ENCODE assay signal across 7 mouse cellular contexts in the genomic region with DNA sequence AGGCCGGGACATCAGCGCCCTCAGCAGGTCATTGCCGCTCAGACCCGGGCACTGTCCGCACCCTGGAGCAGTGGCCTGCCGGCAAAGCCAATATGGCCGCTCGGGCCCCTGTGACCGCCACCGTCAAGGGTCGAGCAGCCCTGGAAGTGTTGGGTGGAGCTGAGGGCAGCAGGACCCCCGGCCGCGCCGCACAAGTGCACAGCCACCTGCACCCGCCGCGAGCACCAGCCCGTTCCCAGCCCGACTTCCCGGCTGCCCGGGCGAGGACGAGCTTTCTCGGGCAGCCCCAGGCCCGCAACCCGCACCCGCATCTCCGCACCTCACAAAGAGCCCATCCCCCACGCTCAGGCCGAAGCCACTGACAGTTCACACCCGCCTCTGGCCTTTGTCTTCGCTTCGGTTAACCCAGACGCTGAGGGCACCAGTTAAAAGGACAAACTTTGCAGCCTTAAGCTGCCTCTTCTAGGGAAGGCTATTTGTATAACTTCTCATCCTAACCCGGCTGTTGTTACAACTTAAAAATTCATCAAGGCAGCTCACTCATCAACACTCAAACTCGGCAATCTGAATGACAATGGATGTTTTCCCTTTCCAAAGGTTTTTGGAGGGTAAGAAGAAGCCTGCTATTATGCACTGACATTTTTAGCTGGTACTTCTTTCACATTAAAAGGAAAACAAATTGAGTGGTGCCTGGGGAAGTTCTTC. TPM values are rescaled to one million over a fixed set of nuclear protein-coding genes. Genes with fewer than 3 reads are reported as not detected.
DNase-seq lines count a peak whose midpoint lies in the region; ATAC-seq and TF ChIP-seq lines count a peak whose summit lies in the region.

No protein-coding gene starts in this region.

- under 1% methylated on average over 31 of the region's 37 CpGs for WGBS in heart, embryonic 11.5 days (ENCODE audit: insufficient replicate concordance)
- WGBS in kidney, embryonic 16.5 days, result 1% methylated on average over 34 of the region's 37 CpGs
- 2% methylated on average over 32 of the region's 37 CpGs for WGBS in lung, embryonic 16.5 days
- 3% methylated on average over 37 of the region's 37 CpGs for WGBS in stomach, embryonic 14.5 days

- peak overlapping the region; percentile 61 for H3K9ac ChIP-seq in ES-E14 (ENCODE audit: insufficient read depth, low read depth, low read length, poor library complexity, severe bottlenecking)
- peak overlapping the region; percentile 85 for H3K9ac ChIP-seq in heart, embryonic 11.5 days (ENCODE audit: low read depth, low read length)
- peak overlapping the region; percentile 72 for H3K9ac ChIP-seq in kidney, embryonic 16.5 days (replicated peaks; ENCODE audit: low read length)
- H3K9ac ChIP-seq in lung, embryonic 16.5 days (ENCODE audit: low read length), result peak overlapping the region; percentile 67
- H3K9ac ChIP-seq in stomach, embryonic 14.5 days (replicated peaks; ENCODE audit: low read depth, low read length), result peak overlapping the region; percentile 30; the same call in 1 of the 2 replicates

- DNase-seq in ES-E14 (ENCODE audit: low read depth, low spot score), result no peak
- DNase-seq in cerebellum, postnatal 4 days (ENCODE audit: low spot score in 2 of 2), result peak; percentile 23 to 40

- H3K27me3 ChIP-seq in E14TG2a.4 (ENCODE audit: insufficient read depth, low read length), result peaks cover 20% of the 10 kb centered on the region
- no peaks in the 10 kb centered on the region for H3K27me3 ChIP-seq in heart, embryonic 11.5 days (ENCODE audit: control insufficient read depth, insufficient read depth, low read length)
- H3K27me3 ChIP-seq in kidney, embryonic 16.5 days (ENCODE audit: insufficient read depth, low read length), result no peaks in the 10 kb centered on the region
- H3K27me3 ChIP-seq in lung, embryonic 16.5 days (ENCODE audit: control insufficient read depth, insufficient read depth, low read depth, low read length), result no peaks in the 10 kb centered on the region
- no peaks in the 10 kb centered on the region for H3K27me3 ChIP-seq in stomach, embryonic 14.5 days (ENCODE audit: control insufficient read depth, insufficient read depth, low read length)

- peak overlapping the region; percentile 75 for H3K4me3 ChIP-seq in E14TG2a.4 (replicated peaks; ENCODE audit: low read length)
- peak overlapping the region; percentile 58 to 62 for H3K4me3 ChIP-seq in ES-E14 (ENCODE audit: insufficient read depth in 1 of 2, low read depth in 1 of 2, low read length in 2 of 2, poor library complexity in 1 of 2, severe bottlenecking in 1 of 2)
- peak overlapping the region; percentile 57 for H3K4me3 ChIP-seq in heart, embryonic 11.5 days (ENCODE audit: low read depth, low read length)
- H3K4me3 ChIP-seq in kidney, embryonic 16.5 days (ENCODE audit: low read length), result peak overlapping the region; percentile 56
- H3K4me3 ChIP-seq in lung, embryonic 16.5 days (ENCODE audit: low read length), result peak overlapping the region; percentile 53
- H3K4me3 ChIP-seq in stomach, embryonic 14.5 days (ENCODE audit: low read depth, low read length), result peak overlapping the region; percentile 34

- peak; percentile 75 for ATAC-seq in heart, embryonic 11.5 days (replicated peaks; ENCODE audit: insufficient number of reproducible peaks, low FRiP score, low TSS enrichment)
- peak; percentile 67 for ATAC-seq in kidney, embryonic 16.5 days (ENCODE audit: low FRiP score, low TSS enrichment)
- ATAC-seq in lung, embryonic 16.5 days (ENCODE audit: low read depth), result no peak
- ATAC-seq in stomach, embryonic 14.5 days (ENCODE audit: insufficient number of reproducible peaks, insufficient read depth, low FRiP score, low read depth), result peak; percentile 29; the same call in 1 of the 2 replicates

- no peaks in the 10 kb centered on the region for H3K9me3 ChIP-seq in E14TG2a.4 (ENCODE audit: low read length)
- no peaks in the 10 kb centered on the region for H3K9me3 ChIP-seq in ES-E14 (ENCODE audit: control insufficient read depth, insufficient read depth, low read depth, low read length)
- no peaks in the 10 kb centered on the region for H3K9me3 ChIP-seq in heart, embryonic 11.5 days (replicated peaks; ENCODE audit: control insufficient read depth, low read length)
- no peaks in the 10 kb centered on the region for H3K9me3 ChIP-seq in kidney, embryonic 16.5 days (ENCODE audit: low read length)
- H3K9me3 ChIP-seq in lung, embryonic 16.5 days (ENCODE audit: control insufficient read depth, low read length), result no peaks in the 10 kb centered on the region
- no peaks in the 10 kb centered on the region for H3K9me3 ChIP-seq in stomach, embryonic 14.5 days (ENCODE audit: control insufficient read depth, low read depth, low read length)

- in situ Hi-C loops in ES-E14 (cut with MboI; ENCODE audit: low sequenced_read_pairs in 2 of 2, unreplicated experiment in 2 of 2), result no loop called here

- no peak overlapping the region for H3K27ac ChIP-seq in ES-E14 (ENCODE audit: insufficient read depth, low read depth, low read length, poor library complexity, severe bottlenecking)
- H3K27ac ChIP-seq in heart, embryonic 11.5 days (ENCODE audit: low read depth, low read length), result no peak overlapping the region
- H3K27ac ChIP-seq in kidney, embryonic 16.5 days (ENCODE audit: low read length), result no peak overlapping the region
- no peak overlapping the region for H3K27ac ChIP-seq in lung, embryonic 16.5 days (ENCODE audit: low read length)
- no peak overlapping the region for H3K27ac ChIP-seq in stomach, embryonic 14.5 days (ENCODE audit: low read length)

- H3K4me1 ChIP-seq in E14TG2a.4 (replicated peaks; ENCODE audit: low read depth, low read length) (peaks cover 27% of the 10 kb centered on the region), ES-E14 (ENCODE audit: control insufficient read depth in 2 of 2, insufficient read depth in 2 of 2, low read length in 2 of 2, poor library complexity in 1 of 2) (peaks cover 2 to 5% of the 10 kb centered on the region in 2 experiments; a peak in 2 of 4 replicates)
- peaks cover 5% of the 10 kb centered on the region; the same call in 1 of the 2 replicates for H3K4me1 ChIP-seq in heart, embryonic 11.5 days (ENCODE audit: control insufficient read depth, insufficient read depth, low read length)
- peaks cover 29% of the 10 kb centered on the region for H3K4me1 ChIP-seq in kidney, embryonic 16.5 days (ENCODE audit: insufficient read depth, low read length)
- peaks cover 18% of the 10 kb centered on the region for H3K4me1 ChIP-seq in lung, embryonic 16.5 days (replicated peaks; ENCODE audit: control insufficient read depth, insufficient read depth, low read length)
- H3K4me1 ChIP-seq in stomach, embryonic 14.5 days (ENCODE audit: control insufficient read depth, insufficient read depth, low read length), result peaks cover 16% of the 10 kb centered on the region

- H3K4me2 ChIP-seq in heart, embryonic 11.5 days, result peak overlapping the region; percentile 87
- H3K4me2 ChIP-seq in kidney, embryonic 16.5 days (replicated peaks; ENCODE audit: low read depth, low read length), result peak overlapping the region; percentile 78
- H3K4me2 ChIP-seq in lung, embryonic 16.5 days (ENCODE audit: low read depth, low read length), result peak overlapping the region; percentile 81
- H3K4me2 ChIP-seq in stomach, embryonic 14.5 days (replicated peaks; ENCODE audit: low read depth, low read length), result peak overlapping the region; percentile 75

- H3K36me3 ChIP-seq in E14TG2a.4 (ENCODE audit: insufficient read depth, low read length) (peaks cover 14% of the 10 kb centered on the region), ES-E14 (ENCODE audit: control insufficient read depth, insufficient read depth, low read length, poor library complexity, severe bottlenecking) (no peaks in the 10 kb centered on the region; the same call in 1 of the 2 replicates)
- H3K36me3 ChIP-seq in heart, embryonic 11.5 days (ENCODE audit: control insufficient read depth, insufficient read depth, low read length), result no peaks in the 10 kb centered on the region
- H3K36me3 ChIP-seq in kidney, embryonic 16.5 days (ENCODE audit: insufficient read depth, low read length), result peaks cover 6% of the 10 kb centered on the region; the same call in 1 of the 2 replicates
- 0 out of 2 replicates have a peak, but pooled peaks cover 4% of the 10 kb centered on the region for H3K36me3 ChIP-seq in lung, embryonic 16.5 days (ENCODE audit: control insufficient read depth, insufficient read depth, low read length)
- H3K36me3 ChIP-seq in stomach, embryonic 14.5 days (ENCODE audit: control insufficient read depth, insufficient read depth, low read length), result peaks cover 9% of the 10 kb centered on the region; the same call in 1 of the 2 replicates

- TF ChIP-seq CTCF in E14TG2a.4 (conservative IDR thresholded peaks at IDR 0.05; ENCODE audit: low read length), result no peak

TF ChIP-seq in ES-E14, 5 proteins besides CTCF, POLR2A, EP300 and RAD21:
- no peak for TF ChIP-seq ZC3H11A (IDR thresholded peaks at IDR 0.05; ENCODE audit: borderline replicate concordance, low read depth, low read length)
- no peak for TF ChIP-seq HCFC1 (IDR thresholded peaks at IDR 0.05; ENCODE audit: borderline replicate concordance, insufficient read depth, low read length)
- no peak for TF ChIP-seq ZNF384 (IDR thresholded peaks at IDR 0.05; ENCODE audit: low read depth, low read length)
- no peak for TF ChIP-seq CHD2 (IDR thresholded peaks at IDR 0.05; ENCODE audit: low read depth, low read length)
- no peak for TF ChIP-seq MAFK (IDR thresholded peaks at IDR 0.05; ENCODE audit: insufficient read depth, low read depth, low read length)

RNA-seq across cellular contexts. Expression of gene Ube2e1, which starts 4.5 kb away (rescaled TPM):
- total RNA-seq in ES-E14 (2012; rRNA removed), result 10.7 and 17.0 TPM in 2 replicates
- 20.3 and 27.5 TPM in 2 replicates for polyA plus RNA-seq in heart, embryonic 11.5 days (2014; fragmentation: Nextera tagmentation; extraction: Ambion mirVana)
- polyA plus RNA-seq in kidney, embryonic 16.5 days (2015; fragmentation: Nextera tagmentation; extraction: Ambion mirVana), result 131 and 141 TPM in 2 replicates
- 117 and 122 TPM in 2 replicates for polyA plus RNA-seq in lung, embryonic 16.5 days (2015; fragmentation: Nextera tagmentation; extraction: Ambion mirVana)
- polyA plus RNA-seq in stomach, embryonic 14.5 days (2014; fragmentation: Nextera tagmentation; extraction: Ambion mirVana), result 53.7 and 54.3 TPM in 2 replicates

RNA-seq across cellular contexts. Expression of gene Rpl15, which starts 55.9 kb away (rescaled TPM):
- total RNA-seq in ES-E14 (2012; rRNA removed), result 1,492 and 1,639 TPM in 2 replicates
- polyA plus RNA-seq in heart, embryonic 11.5 days (2014; fragmentation: Nextera tagmentation; extraction: Ambion mirVana), result 300 and 344 TPM in 2 replicates
- polyA plus RNA-seq in kidney, embryonic 16.5 days (2015; fragmentation: Nextera tagmentation; extraction: Ambion mirVana), result 366 and 373 TPM in 2 replicates
- polyA plus RNA-seq in lung, embryonic 16.5 days (2015; fragmentation: Nextera tagmentation; extraction: Ambion mirVana), result 402 and 435 TPM in 2 replicates
- polyA plus RNA-seq in stomach, embryonic 14.5 days (2014; fragmentation: Nextera tagmentation; extraction: Ambion mirVana), result 520 and 544 TPM in 2 replicates

RNA-seq across cellular contexts. Expression of gene Nkiras1, which starts 56.2 kb away (rescaled TPM):
- 8.1 and 8.6 TPM in 2 replicates for total RNA-seq in ES-E14 (2012; rRNA removed)
- polyA plus RNA-seq in heart, embryonic 11.5 days (2014; fragmentation: Nextera tagmentation; extraction: Ambion mirVana), result 15.3 and 19.3 TPM in 2 replicates
- polyA plus RNA-seq in kidney, embryonic 16.5 days (2015; fragmentation: Nextera tagmentation; extraction: Ambion mirVana), result 13.3 and 18.4 TPM in 2 replicates
- 12.8 and 14.6 TPM in 2 replicates for polyA plus RNA-seq in lung, embryonic 16.5 days (2015; fragmentation: Nextera tagmentation; extraction: Ambion mirVana)
- polyA plus RNA-seq in stomach, embryonic 14.5 days (2014; fragmentation: Nextera tagmentation; extraction: Ambion mirVana), result 15.6 and 19.0 TPM in 2 replicates

Comparison
In these comparisons a context has a peak if more than half of its experiments do, and no peak if none do; other contexts are left out.
1. H3K9ac ChIP-seq: peak in every context shown above with its lines; median percentile 85 in heart, embryonic 11.5 days; 72 in kidney, embryonic 16.5 days; 67 in lung, embryonic 16.5 days; 61 in ES-E14; 30 in stomach, embryonic 14.5 days.